Mouse (Mus musculus): ENCODE data around the gene Tgds.

DNA sequence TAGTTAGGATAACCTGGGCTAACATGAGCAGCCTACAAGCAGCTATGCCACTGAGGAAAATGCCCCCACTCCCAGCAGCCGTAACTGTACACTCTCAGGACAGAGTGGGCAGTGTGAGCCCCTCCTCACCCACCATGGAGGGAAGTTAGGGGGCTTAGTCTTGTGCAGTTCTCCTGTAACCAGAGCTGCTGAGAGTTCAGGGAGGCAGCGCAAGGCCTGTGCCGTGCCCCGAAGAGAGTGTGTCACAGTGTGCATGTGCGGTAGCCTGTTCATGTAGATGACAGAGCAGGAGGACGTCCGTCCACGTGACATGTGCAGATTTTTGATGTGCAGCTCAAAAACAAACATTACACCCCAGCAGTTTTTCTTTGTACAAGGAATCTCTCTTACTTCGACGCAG, 24.2 kb upstream of the Tgds start:
- TF ChIP-seq CTCF (IDR thresholded peaks at IDR 0.05; ENCODE audit: low read depth, low read length): no peak
- no peak for TF ChIP-seq GATA1 (IDR thresholded peaks at IDR 0.05; ENCODE audit: borderline replicate concordance, low read length)
